Mouse (Mus musculus) inflammation-experienced regulatory T-cells, adult 6 months (primary cell): ENCODE data around the gene Nup160. TPM values are rescaled to one million over a fixed set of nuclear protein-coding genes. Genes with fewer than 3 reads are reported as not detected.

Source experiments
- ATAC-seq: one replicate; pipeline ENCODE4 v1.8.0; 2017
- polyA plus RNA-seq, 3 experiments: library from polyadenylated mRNA; unstranded; fragments of 100-300 nt; shearing (Covaris generic); gene quantifications; one replicate each; pipeline ENCODE4 v1.2.1; 2017

Nup160 gene
- polyA plus RNA-seq, 3 experiments from 2014 or later: 26.4 to 31.6 (median 30.5) TPM

- ATAC-seq: no peak
These were observed 10.2 kb upstream of the Nup160 start for GRCm38 (mm10) chr2:90666591-90667387.

GRCm38 (mm10) chr2:90667388-90668265 is 9.4 kb upstream of the Nup160 start:
- peak; percentile 89 for ATAC-seq

DNA sequence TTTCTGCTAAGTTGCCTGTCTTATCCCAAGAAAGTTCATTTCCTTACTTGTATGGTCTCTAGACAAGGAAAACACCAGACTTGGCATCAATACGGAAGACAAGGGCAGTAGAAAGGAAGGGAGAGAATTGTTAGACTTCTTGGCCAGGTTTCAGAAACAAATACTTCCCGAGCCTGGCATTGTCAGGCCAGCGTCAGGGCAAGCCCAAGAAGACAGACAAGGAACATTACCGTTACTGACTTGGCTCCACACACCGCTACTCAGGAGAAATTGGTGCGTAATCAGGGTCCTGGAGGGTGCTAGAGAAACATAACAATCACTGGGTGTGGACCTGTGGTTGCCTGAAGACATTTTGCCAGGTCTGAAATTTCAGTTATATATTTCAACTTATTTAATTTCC is 6.7 kb upstream of the Nup160 start:
- no peak for ATAC-seq

GRCm38 (mm10) chr2:90673339-90673738 is 3.7 kb upstream of the Nup160 start:
- ATAC-seq: no peak

DNA sequence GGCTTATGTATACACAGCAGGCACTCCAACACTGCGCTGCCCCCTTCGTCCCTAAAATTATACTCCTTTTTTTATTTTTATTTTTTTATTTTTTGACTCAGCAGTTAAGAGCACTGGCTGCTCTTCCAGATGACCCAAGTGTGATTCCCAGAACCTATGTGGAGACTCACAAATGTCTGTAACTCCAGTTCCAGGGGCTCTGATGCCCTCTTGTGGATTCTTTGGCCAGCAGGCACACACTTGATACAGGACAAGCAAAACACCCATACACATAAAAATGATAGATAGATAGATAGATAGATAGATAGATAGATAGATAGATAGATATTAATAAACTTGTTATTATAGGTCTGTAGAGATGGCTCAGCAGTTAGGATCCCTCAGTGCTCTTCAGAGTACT is 2.5 kb upstream of the Nup160 start:
- ATAC-seq: no peak

- no peak for ATAC-seq
These were observed 1.5 kb upstream of the Nup160 start for GRCm38 (mm10) chr2:90675488-90675887.

DNA sequence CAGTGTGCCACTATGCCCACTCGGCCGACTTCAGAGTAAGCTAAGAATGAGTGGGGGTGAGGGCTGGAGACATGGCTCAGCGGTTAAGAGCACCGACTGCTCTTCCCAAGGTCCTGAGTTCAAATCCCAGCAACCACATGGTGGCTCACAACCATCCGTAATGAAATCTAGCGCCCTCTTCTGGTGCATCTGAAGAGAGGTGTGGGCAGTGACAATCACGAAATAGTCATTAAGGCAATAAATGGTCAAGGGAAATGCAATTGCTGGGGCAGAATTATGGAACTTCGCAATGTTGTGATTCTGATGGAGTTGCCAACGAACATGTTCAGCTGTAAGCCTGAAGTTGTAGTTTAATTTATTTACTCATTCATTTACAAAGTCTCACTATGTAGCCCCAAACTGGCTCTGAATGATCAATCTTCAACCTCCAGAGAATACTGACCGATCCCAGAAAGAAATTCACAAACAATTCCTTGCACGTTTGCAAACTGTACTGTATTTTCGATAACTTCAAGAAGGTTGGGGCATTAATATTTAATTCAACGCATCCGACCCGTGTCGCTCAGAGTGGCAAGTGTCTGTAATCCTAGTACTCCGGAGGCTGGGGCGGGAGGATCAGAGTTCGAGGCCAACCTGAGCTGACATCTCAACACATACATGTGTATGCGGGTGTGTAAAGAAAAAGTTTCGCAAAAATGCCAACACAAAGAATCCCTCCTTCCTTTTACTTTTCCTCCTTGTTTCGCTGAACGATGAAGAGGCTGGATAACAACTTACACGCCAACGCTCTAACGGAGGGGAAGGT is 1.4 kb downstream of the Nup160 start:
- peak; percentile 8 for ATAC-seq

- peak; percentile 96 for ATAC-seq
These were observed 2.2 kb downstream of the Nup160 start for GRCm38 (mm10) chr2:90679061-90679810.

DNA sequence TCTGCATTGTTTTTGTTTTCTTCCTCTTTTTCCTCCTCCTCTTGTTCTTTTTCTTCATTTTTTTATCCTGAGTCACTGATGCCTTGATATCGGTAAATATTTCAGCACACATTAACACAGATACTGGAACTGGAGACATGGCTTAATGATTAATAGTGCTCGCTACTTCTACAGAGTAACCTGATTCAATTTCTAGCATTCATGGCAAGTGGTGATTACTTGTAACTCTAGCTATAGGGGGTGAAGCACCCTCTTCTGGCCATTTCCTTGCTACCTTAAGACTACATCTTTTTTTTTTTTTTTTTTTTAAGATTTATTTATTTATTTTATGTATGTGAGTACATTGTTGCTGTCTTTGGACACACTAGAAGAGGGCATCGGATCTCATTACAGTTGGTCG is 23.9 kb downstream of the Nup160 start:
- no peak for ATAC-seq

DNA sequence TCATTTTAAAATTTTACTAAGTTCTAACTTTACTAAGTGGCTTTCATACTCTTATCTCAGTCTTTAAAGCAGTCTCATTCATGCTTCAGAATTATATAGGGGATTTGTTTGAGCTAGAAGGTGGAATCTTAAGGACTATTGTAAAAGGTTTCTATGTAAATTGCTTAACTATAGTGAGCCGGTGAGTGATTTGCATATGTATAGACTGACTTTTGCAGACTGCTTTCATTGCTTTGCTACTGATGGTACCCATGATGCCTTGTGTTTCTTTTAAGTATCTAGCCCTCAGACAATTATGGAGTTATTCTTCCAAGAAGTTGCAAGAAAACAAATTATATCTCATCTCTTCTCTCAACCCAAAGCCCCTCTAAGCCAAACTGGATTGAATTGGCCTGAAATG is 31.5 kb downstream of the Nup160 start:
- no peak for ATAC-seq

DNA sequence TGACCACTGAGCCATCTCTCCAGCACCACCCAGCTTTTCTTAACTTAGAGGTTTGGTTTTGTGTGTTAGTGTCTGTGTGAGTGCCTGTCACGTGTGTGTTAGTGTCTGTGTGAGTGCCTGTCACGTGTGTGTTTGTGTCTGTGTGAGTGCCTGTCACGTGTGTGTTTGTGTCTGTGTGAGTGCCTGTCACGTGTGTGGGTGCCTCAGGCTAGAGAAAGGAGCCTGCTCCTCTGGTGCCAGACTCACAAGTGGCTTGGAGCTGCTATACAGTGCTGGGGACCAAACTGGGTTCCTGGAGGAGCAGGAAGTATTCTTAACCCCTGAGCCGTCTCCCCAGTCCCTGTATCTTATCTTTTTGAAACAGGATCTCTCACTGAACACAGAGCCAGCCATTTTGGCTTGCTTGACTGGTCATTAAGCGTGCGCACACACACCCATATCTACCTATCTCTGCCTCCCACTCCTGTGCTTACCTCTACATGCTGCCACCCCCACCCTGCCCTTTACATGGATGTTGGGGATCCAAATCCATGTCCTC is 38.6 kb downstream of the Nup160 start:
- ATAC-seq: no peak

- no peak for ATAC-seq
These were observed 40.4 kb downstream of the Nup160 start for GRCm38 (mm10) chr2:90717366-90717765.

- no peak for ATAC-seq
These were observed 40.9 kb downstream of the Nup160 start for GRCm38 (mm10) chr2:90717948-90718347.

- no peak for ATAC-seq
These were observed 49.8 kb downstream of the Nup160 start for GRCm38 (mm10) chr2:90726818-90727217.

DNA sequence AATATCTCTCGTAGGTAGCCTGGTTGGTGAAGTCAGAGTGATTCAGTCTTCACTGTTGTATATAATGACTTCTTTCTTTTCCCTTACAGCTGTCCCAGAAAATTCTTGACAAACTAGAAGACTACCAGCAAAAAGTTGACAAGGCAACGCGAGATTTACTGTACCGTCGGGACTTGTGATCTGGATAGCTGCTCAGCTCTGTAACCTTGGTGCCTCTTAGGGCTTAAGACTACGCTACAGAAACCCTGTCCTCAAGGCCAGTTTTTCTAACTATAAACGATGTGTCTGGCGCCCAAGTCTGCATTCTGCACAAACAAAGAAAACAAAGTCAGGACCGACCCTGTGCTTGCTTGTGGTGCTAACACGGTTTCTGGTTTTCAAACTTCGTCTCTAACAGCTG is 58.3 kb downstream of the Nup160 start:
- ATAC-seq: no peak

DNA sequence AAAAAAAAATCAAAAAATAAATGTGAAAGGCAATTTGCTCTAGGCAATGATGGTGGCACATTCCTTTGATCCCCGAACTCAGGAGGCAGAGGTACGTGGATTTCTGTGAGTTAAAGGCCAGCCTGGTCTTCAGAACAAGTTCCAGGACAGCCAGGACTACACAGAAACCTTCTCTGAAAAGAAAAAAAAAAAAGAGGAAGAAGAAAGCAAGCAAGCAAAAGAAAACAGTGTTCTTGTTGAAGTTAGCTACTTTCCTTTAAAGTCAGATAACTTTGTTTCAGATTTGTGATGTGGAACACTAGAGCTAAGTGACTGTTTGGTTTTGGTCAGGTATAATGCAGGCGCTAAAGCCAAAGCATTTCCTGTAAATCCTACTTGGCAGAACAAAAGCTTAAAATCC is 61.8 kb downstream of the Nup160 start:
- ATAC-seq: no peak

DNA sequence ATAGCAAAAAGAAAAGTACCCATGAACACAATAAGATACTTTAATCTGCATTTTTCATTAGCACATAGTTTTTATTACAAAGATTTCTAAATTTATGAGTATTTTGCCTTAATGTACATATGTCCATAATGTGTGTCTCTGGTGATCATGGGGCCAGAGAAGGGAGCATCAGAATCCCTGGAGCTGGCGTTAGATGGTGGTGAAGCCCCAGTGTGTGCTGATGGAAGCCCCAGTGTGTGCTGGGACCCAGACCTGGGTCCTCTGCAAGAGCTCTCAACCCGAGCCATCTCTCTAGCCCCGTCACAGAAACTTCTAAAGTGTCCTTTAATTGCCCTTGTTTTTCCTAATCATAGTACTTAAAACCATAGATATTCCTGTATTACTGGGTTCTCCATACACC is 62.3 kb downstream of the Nup160 start:
- no peak for ATAC-seq

DNA sequence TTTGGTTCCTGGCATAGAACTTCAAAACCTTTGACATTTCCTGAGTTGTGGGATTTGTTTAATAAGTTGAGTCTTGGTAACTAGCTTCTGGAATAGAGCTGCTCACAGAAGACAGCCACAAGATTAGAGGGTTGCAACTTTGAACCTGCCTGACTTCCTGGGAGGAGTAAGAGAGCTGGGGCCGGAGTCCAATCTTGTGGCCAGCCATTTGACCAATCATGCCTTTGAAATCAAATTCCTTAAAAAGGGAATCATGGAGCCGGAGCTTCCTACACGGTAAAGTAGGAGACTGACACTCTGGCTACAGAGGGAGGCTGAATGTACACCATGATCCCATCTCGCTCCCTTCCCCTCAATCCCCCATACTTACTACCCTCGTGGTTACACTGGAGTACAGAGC is 62.9 kb downstream of the Nup160 start:
- ATAC-seq: no peak

GRCm38 (mm10) chr2:90744285-90745052 is 67.5 kb downstream of the Nup160 start:
- peak; percentile 1 for ATAC-seq

GRCm38 (mm10) chr2:90745053-90745678 is 68.2 kb downstream of the Nup160 start, which contains the start of gene Fnbp4:
Fnbp4 (plus strand) TSS chr2:90745370.
- peak; percentile 95 for ATAC-seq
